Mouse (Mus musculus) limb, embryonic 10.5 days (tissue): ENCODE data around the gene Ephb1. TPM values are rescaled to one million over a fixed set of nuclear protein-coding genes. Genes with fewer than 3 reads are reported as not detected.
A peak's percentile ranks its signal among the peaks of the same experiment; 100 is the strongest.

ENCODE experiments used
- DNase-seq: peaks from one replicate; pipeline ENCODE4 v3.0.0-alpha.2; 2017; ENCODE audit warnings: low spot score
- H3K27ac ChIP-seq: fragments of 300-500 bp; sonication (generic); 2 replicates; pipeline ENCODE4 v1.5.1; 2016; ENCODE audit warnings: mild to moderate bottlenecking
- H3K27me3 ChIP-seq: fragments of 300-500 bp; sonication (generic); 2 replicates; pipeline ENCODE4 v1.6.1; 2016; ENCODE audit warnings: low read depth, mild to moderate bottlenecking; ENCODE audit not compliant: poor library complexity, severe bottlenecking
- H3K36me3 ChIP-seq: fragments of 300-500 bp; sonication (generic); 2 replicates; pipeline ENCODE4 v1.6.1; 2016; ENCODE audit warnings: mild to moderate bottlenecking, moderate library complexity
- H3K4me1 ChIP-seq: fragments of 300-500 bp; sonication (generic); 2 replicates; pipeline ENCODE4 v1.6.1; 2016
- H3K4me3 ChIP-seq: fragments of 300-500 bp; sonication (generic); 2 replicates; pipeline ENCODE4 v1.5.1; 2016; ENCODE audit warnings: mild to moderate bottlenecking, moderate library complexity
- H3K9me3 ChIP-seq: fragments of 300-500 bp; sonication (generic); replicated peaks from 2 replicates; pipeline ENCODE4 v1.6.1; 2016; ENCODE audit warnings: mild to moderate bottlenecking
- whole genome bisulfite sequencing: fragments of 180-500 bp; shearing (Covaris S2); methylation state at CpG from one replicate; pipeline ENCODE4 v1.1.7; 2016; 5-methylcytosine and 5-hydroxymethylcytosine counted together
- polyA plus RNA-seq: library from polyadenylated mRNA; unstranded; fragments of >200 nt; fragmentation: Nextera tagmentation; extraction: Ambion mirVana; gene quantifications from 2 replicates; pipeline ENCODE4 v1.2.1, GENCODE M21; 2016

Gene Ephb1
- polyA plus RNA-seq, 1 experiment from 2014 or later = 1.1 TPM

DNA sequence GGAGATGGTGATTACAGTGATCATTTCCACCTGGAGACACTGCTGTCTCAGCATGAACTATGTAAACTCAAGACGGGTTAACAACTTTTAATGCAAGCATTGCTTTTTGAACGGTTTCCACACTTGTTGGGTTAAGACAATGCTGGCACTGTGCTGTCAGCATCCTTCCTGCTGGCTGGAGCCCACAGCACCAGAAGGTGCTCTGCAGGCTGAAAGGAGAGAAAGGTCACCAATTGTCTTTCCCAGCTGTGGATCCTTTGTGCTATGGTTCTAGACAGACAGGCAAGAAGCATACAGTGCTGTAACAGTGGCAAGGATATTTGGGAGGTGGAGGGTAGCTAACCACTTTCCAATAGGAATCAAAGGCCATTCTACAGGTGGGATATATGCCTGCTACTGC lies 328.4 kb downstream of the Ephb1 start:
- Histone ChIP-seq H3K27me3 (no peaks in the 10 kb centered on the region), H3K36me3 (no peaks in the 10 kb centered on the region), H3K4me1 (no peaks in the 10 kb centered on the region), H3K9me3 (no peaks in the 10 kb centered on the region), H3K27ac (no peak overlapping the region), H3K4me3 (no peak overlapping the region)
- 77% methylated on average over 2 of the region's 2 CpGs for WGBS
- no peak for DNase-seq

DNA sequence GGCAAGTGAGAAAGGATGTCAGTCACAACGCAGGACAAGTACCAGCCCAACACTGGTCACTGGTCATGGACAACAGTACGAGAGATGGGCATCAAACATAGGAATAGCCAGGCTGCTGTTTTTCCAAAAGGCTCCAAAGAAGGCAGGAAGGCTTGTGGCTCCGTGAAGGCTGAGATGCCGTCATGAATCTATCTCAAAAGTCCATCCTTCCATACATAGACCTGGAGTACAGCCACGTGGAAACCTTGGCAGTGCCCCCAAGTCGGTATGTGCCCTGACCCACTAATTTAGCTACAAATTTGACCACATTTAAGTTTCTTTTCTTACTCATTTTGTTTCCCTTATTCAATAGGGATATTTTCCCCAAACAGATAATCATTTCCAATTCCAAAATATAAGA lies 329.4 kb downstream of the Ephb1 start:
- Histone ChIP-seq H3K36me3 (no peaks in the 10 kb centered on the region), H3K27ac (no peak overlapping the region), H3K9me3 (no peaks in the 10 kb centered on the region), H3K4me1 (no peaks in the 10 kb centered on the region), H3K27me3 (no peaks in the 10 kb centered on the region), H3K4me3 (no peak overlapping the region)
- DNase-seq = no peak
- 92% methylated on average over 6 of the region's 6 CpGs for WGBS

DNA sequence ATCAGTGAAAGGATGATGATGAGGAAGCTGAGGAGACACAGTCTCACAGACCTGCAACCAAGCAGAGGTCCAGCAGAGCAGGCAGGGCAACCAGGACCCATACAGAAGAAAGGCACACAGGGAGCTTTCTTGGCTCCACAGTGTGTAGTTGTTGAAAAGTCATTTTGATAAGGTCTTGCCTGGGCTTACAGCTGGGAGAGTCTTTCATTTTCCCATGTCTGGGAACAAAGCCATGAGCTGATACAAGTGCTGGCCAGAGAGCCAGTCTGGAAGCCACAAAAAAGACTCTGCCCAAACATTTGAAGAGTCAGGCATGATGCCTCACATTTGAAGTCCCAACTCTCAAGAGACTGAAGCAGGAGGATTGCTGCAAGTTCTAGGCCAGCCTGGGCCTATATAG lies 339.0 kb downstream of the Ephb1 start:
- no peak for DNase-seq
- Histone ChIP-seq H3K27ac (no peak overlapping the region), H3K36me3 (no peaks in the 10 kb centered on the region), H3K27me3 (no peaks in the 10 kb centered on the region), H3K9me3 (no peaks in the 10 kb centered on the region), H3K4me3 (no peak overlapping the region), H3K4me1 (no peaks in the 10 kb centered on the region)

DNA sequence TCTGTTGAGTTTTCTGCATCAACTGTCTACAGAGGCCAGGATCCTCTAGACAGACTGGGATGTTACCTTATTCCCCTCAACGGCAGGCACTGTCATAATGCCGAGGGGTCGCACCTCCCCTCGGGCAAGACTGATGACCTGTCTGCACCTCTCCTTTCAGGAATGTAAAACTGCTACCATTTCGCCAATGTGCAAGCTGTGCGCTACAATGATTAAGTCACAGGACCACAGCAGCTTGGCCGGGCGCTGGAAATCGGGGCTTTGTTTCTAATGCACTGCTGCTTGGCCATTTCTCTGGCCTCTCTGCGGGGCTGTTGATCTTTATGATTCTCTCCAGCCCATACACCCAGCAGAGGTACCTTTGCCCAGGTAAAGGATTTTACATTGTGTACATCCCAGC lies 346.8 kb downstream of the Ephb1 start:
- Histone ChIP-seq H3K27me3 (no peaks in the 10 kb centered on the region), H3K9me3 (no peaks in the 10 kb centered on the region), H3K4me3 (no peak overlapping the region), H3K36me3 (no peaks in the 10 kb centered on the region), H3K4me1 (peaks cover 6% of the 10 kb centered on the region; the same call in 1 of the 2 replicates), H3K27ac (no peak overlapping the region)
- 80% methylated on average over 10 of the region's 10 CpGs for WGBS
- DNase-seq = no peak

DNA sequence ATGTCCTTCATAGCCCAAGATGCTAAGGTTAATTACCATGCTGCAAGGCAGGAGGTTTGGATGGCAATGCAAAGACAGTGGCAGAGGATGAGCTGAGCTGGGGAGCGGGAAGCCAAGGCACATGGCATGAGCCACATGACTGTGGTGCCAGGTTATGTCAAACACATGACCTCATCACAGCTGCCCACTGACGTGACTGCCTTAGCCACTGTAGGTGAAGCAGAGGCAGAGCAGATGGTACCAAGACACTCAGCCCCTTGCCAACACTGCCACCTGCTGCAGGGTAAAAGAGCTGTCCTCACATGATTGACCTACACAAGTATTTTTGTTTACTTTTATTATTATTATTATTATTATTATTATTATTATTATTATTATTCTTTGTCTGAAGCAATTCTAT lies 348.0 kb downstream of the Ephb1 start:
- WGBS = 69% methylated on average over 2 of the region's 2 CpGs
- DNase-seq = no peak
- no peaks in the 10 kb centered on the region for H3K9me3 ChIP-seq

DNA sequence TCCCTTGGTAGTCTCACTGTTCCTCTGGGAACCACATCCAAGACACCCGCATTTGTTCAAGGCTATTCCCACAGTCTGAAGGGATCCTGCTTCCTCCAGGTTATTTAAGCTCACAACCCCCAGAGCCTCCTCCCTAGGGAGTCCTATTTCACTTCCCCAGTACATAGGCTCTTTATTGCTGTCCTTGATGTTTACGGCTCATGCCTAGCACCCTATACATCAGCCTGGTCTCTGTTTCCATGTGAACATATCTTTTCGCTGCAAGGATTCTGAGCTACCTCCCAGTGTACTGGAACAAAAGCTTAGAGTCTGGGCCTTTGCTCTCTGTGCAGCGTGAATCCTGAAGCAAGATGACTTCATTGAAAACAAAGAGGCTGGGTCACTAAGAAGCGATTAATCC lies 351.6 kb downstream of the Ephb1 start:
- no peak for DNase-seq
- Histone ChIP-seq H3K9me3 (no peaks in the 10 kb centered on the region), H3K27me3 (no peaks in the 10 kb centered on the region), H3K27ac (no peak overlapping the region), H3K36me3 (no peaks in the 10 kb centered on the region), H3K4me3 (no peak overlapping the region), H3K4me1 (peaks cover 7% of the 10 kb centered on the region; the same call in 1 of the 2 replicates)
- WGBS = 41% methylated on average over 5 of the region's 5 CpGs

More for the DNA sequence above, 348.0 kb downstream of the Ephb1 start:
- peaks cover 7% of the 10 kb centered on the region; the same call in 1 of the 2 replicates for H3K4me1 ChIP-seq
- no peaks in the 10 kb centered on the region for H3K36me3 ChIP-seq
- no peaks in the 10 kb centered on the region for H3K27me3 ChIP-seq
- no peak overlapping the region for H3K4me3 ChIP-seq
- no peak overlapping the region for H3K27ac ChIP-seq

DNA sequence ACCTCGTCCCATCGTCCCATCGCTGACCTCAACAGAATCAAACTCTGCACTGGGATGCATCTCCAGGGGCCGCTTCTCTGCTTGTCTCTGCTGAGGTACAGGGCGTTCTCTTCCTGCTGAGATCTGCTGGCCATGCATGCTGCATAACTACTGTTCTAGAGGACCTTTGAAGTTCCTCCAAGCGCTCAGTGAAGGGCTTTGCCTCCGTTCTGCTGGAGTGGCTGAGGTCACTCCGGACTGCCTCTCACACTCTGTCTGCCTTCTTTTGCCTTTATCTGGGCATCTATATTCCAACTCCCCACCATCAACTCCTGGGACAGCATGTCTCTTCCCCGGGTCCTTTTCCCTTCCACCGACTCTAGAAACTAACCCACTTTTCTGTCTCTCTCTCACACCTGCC lies 352.3 kb downstream of the Ephb1 start:
- WGBS = 87% methylated on average over 10 of the region's 10 CpGs
- Histone ChIP-seq H3K36me3 (no peaks in the 10 kb centered on the region), H3K9me3 (no peaks in the 10 kb centered on the region), H3K4me3 (no peak overlapping the region), H3K4me1 (peaks cover 7% of the 10 kb centered on the region; the same call in 1 of the 2 replicates), H3K27ac (no peak overlapping the region), H3K27me3 (no peaks in the 10 kb centered on the region)
- no peak for DNase-seq

DNA sequence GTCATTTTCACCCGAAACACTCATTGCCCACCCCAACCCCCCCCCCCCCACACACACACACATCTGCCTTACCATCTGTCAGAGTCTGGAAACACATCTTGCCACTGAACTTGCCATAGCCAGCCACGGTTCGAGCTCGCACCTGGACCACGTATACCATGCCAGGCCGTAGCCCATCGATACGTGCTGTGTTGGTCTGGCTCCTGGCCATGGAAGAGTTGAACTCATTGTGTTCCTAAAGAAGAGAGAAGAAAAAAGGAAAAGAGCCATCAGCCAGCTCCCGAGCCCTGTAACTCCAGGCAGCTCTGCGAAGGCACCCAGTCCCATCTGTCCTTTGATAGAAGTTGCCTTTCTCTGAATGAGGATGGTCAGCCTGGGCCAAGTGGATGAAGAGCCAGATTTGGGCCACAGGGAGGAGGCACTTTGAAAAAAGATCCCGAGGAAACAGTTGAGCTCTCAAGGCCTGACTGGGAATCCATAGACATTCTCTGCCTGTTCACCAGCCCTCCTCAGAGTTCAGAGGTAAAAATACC lies 352.8 kb downstream of the Ephb1 start:
- no peaks in the 10 kb centered on the region for H3K27me3 ChIP-seq
- peaks cover 7% of the 10 kb centered on the region; the same call in 1 of the 2 replicates for H3K4me1 ChIP-seq
- 92% methylated on average over 11 of the region's 11 CpGs for WGBS
- no peaks in the 10 kb centered on the region for H3K36me3 ChIP-seq
- H3K27ac ChIP-seq = no peak overlapping the region
- no peaks in the 10 kb centered on the region for H3K9me3 ChIP-seq
- no peak overlapping the region for H3K4me3 ChIP-seq
- no peak for DNase-seq

DNA sequence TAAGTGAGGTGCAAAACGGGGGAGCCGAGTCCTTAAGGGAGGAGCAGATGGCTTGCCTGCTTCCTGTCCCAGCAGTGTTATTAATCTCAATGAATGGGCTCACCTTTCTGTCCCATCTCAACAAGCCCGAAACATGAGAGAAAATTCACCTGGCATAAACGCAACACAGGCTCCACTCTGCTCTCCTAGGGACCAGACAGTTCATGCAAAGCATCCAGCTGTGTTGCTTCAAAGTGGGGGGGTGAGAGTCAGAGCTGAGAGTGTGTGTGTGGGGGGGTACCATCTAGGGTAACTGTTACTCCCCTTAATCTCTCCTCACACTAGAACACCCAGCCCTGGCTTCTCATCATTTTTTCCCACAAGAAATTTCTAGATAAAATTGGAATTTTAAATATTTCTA lies 354.8 kb downstream of the Ephb1 start:
- Histone ChIP-seq H3K27ac (no peak overlapping the region), H3K27me3 (no peaks in the 10 kb centered on the region), H3K4me1 (peaks cover 7% of the 10 kb centered on the region; the same call in 1 of the 2 replicates), H3K9me3 (no peaks in the 10 kb centered on the region), H3K4me3 (no peak overlapping the region), H3K36me3 (no peaks in the 10 kb centered on the region)
- no peak for DNase-seq
- 51% methylated on average over 4 of the region's 4 CpGs for WGBS

DNA sequence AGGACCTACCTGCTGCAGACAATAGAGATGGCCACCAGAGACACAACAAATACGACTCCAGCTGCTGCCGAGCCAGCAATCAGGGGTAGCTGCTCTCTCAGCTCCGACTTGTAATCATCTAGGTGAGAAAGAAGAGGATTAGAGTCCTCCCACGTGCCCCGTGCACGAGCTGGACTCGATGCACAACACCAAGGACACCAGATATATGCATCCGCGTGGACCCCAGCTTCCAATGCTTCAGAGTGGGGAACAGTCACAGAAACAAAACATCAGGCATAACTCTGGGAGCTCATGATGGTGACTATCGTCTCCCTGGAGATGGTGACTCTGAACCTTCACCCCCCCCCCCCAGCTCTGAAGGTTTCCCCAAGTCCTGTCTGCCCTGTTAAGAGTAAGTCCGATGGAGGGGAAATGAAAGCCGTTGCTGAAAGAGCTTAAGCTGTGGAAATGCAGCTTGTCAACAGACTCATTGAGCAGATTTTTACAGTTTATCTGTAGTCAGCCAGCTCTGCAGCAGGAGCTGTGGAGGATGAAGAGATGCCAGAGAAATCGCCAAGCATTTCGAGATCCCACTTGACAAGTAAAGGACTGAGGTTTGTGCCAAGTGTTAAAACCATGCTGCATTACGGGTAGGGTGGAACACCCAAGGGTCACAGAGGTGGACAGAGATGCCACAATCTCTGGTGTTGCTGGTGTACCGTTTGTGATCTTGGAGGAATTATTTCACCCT lies 357.6 kb downstream of the Ephb1 start:
- H3K27me3 ChIP-seq = no peaks in the 10 kb centered on the region
- H3K27ac ChIP-seq = no peak overlapping the region
- H3K4me1 ChIP-seq = no peaks in the 10 kb centered on the region
- no peak overlapping the region for H3K4me3 ChIP-seq
- no peaks in the 10 kb centered on the region for H3K36me3 ChIP-seq
- WGBS = 88% methylated on average over 16 of the region's 16 CpGs
- H3K9me3 ChIP-seq = no peaks in the 10 kb centered on the region
- peak; percentile 20 for DNase-seq

DNA sequence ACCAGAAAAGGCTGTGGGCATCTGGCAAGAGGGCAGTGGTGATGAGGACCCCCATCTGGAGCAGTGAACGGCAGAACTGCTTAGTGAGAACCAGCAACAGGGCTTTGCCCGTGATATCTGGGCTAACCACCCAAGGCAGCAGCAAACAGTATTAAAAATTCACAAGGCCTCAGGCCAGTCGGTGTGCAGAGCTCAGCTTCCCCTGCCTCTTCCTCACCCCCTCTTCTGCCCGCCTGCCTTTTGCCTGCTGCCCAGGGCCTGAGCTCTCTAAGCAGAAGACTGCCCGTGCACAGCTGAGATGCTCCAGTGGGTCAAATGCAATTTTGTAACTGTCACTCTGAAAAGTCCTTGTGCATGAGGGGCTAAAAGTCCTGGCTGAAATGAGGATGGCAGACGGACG lies 358.3 kb downstream of the Ephb1 start:
- Histone ChIP-seq H3K9me3 (no peaks in the 10 kb centered on the region), H3K36me3 (no peaks in the 10 kb centered on the region), H3K27me3 (no peaks in the 10 kb centered on the region), H3K27ac (no peak overlapping the region), H3K4me1 (no peaks in the 10 kb centered on the region), H3K4me3 (no peak overlapping the region)
- 87% methylated on average over 7 of the region's 7 CpGs for WGBS
- DNase-seq = no peak

DNA sequence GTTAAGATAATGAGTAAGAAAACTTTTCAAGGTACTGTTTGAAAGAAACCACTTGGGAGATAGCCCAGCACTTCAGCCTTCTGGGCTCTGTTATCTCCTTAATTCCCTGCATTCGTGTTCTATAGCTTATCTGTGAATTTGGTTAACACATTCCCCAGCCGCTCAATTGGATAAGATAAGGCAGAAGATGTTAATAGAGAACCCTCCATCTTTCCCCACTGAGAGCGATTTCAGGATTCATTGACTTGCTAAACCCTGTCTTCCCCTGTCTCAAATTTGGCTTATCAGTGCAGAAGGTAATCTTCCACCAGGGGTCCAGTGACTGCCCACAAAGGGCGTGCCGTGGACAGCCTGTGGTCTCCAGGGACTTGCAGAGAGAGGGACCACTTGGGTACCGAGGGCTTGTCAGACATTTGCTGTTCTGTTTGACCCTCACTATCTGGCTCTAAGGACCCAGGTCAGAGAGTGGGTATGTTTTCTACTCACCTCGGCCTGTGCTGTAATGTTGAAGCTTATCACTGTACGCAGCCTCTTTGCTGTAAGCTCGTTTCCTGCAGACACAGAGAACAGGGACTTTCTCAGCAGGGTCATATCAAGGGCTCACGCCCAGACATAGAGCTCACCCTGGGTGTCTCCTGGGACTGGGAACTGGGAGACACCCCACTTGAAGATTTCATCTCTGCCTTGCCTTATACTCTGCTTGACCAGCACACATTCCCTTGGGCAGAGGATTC lies 358.9 kb downstream of the Ephb1 start:
- Histone ChIP-seq H3K36me3 (no peaks in the 10 kb centered on the region), H3K9me3 (no peaks in the 10 kb centered on the region), H3K4me3 (no peak overlapping the region), H3K27ac (no peak overlapping the region), H3K4me1 (no peaks in the 10 kb centered on the region), H3K27me3 (no peaks in the 10 kb centered on the region)
- 79% methylated on average over 10 of the region's 10 CpGs for WGBS
- DNase-seq = no peak

DNA sequence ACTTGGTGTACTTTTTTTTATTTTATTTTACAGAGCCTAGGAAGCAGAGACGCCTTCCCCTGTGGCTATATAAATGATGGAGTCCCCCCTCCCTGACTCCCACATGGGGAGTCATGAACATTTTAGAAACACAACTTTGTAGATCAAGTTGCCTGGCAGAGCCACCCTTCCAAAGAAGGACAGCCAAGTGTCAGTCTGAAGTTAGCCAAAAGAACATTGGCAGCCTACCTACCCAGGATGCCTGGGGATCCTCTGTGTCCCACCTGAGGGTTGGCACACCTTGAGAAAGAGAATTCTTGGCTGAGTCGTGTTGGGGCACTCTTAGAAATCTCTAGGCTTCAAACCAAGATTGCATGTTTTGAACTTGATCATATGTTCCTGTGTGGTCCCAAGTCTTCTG lies 360.4 kb downstream of the Ephb1 start:
- WGBS = 90% methylated on average over 2 of the region's 2 CpGs
- no peak overlapping the region for H3K27ac ChIP-seq
- no peaks in the 10 kb centered on the region for H3K27me3 ChIP-seq
- H3K4me3 ChIP-seq = no peak overlapping the region
- no peaks in the 10 kb centered on the region for H3K4me1 ChIP-seq
- DNase-seq = no peak
- no peaks in the 10 kb centered on the region for H3K9me3 ChIP-seq
- H3K36me3 ChIP-seq = no peaks in the 10 kb centered on the region
